Comparison of ENCODE assay signal across 28 mouse cellular contexts in the genomic region with DNA sequence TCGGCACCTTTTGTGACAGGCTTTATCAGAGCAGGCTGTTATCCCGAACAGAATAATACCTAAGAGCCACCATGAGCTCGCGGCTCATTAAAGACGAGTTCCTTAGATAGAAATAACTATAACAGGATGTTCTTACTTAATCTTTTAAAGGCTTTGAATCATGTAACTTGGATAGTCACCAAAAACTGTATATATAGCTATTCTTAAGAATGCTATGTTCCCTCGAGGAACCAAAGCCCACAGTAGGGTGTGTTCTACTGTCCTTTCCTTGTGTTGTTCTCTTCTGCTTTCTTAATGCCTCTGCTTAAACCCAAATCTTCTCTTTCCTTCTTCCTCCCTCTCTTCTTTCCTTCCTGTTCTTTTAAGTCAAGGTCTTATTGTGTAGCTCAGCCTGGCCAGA. TPM values are rescaled to one million over a fixed set of nuclear protein-coding genes. Genes with fewer than 3 reads are reported as not detected.
DNase-seq lines count a peak whose midpoint lies in the region; ATAC-seq and TF ChIP-seq lines count a peak whose summit lies in the region.
"Had no signal": no experiment of that assay in that cellular context is flagged by ENCODE, and none has a peak within 500 bp of the region (broad histone marks: within the 10 kb centered on the region; RNA-seq: fewer than 3 reads in every experiment).

No protein-coding gene starts in this region.

- H3K9ac ChIP-seq in hindbrain, postnatal 0 days (replicated peaks; ENCODE audit: low read length) = no peak overlapping the region
- H3K9ac ChIP-seq in kidney, embryonic 15.5 days = no peak overlapping the region
- H3K9ac ChIP-seq: embryonic facial prominence, embryonic 12.5 days; forebrain, embryonic 13.5 days; forebrain, embryonic 15.5 days; forebrain, postnatal 0 days had no signal

- no peaks in the 10 kb centered on the region for H3K36me3 ChIP-seq in testis, adult 2 months (ENCODE audit: control insufficient read depth, insufficient read depth, low read length)
- no peaks in the 10 kb centered on the region for H3K36me3 ChIP-seq in hindbrain, postnatal 0 days (ENCODE audit: insufficient read depth, low read length)
- H3K36me3 ChIP-seq in kidney, embryonic 15.5 days = no peaks in the 10 kb centered on the region
- H3K36me3 ChIP-seq: embryonic facial prominence, embryonic 10.5 days; embryonic facial prominence, embryonic 12.5 days; forebrain, embryonic 15.5 days; G1E had no signal

- no peak for TF ChIP-seq CTCF in left cerebral cortex, adult 2 months (IDR thresholded peaks at IDR 0.05)
- no peak for TF ChIP-seq CTCF in testis, adult 2 months (IDR thresholded peaks at IDR 0.05; ENCODE audit: control insufficient read depth, insufficient read depth, insufficient replicate concordance, low read depth, low read length)
- no peak for TF ChIP-seq CTCF in hindbrain, postnatal 0 days (IDR thresholded peaks at IDR 0.05; ENCODE audit: low read depth)

- 85% methylated on average over 6 of the region's 6 CpGs for WGBS in hindbrain, postnatal 0 days
- WGBS in kidney, embryonic 15.5 days = 78% methylated on average over 6 of the region's 6 CpGs

- H3K4me2 ChIP-seq in hindbrain, postnatal 0 days (ENCODE audit: low read depth, low read length) = no peak overlapping the region
- no peak overlapping the region for H3K4me2 ChIP-seq in kidney, embryonic 15.5 days
- H3K4me2 ChIP-seq: embryonic facial prominence, embryonic 12.5 days; forebrain, embryonic 13.5 days; forebrain, embryonic 15.5 days had no signal

- H3K4me3 ChIP-seq in left cerebral cortex, adult 2 months = no peak overlapping the region
- H3K4me3 ChIP-seq in testis, adult 2 months (ENCODE audit: control insufficient read depth, low read depth, low read length) = peak overlapping the region; percentile 31
- no peak overlapping the region for H3K4me3 ChIP-seq in hindbrain, postnatal 0 days (ENCODE audit: low read length)
- H3K4me3 ChIP-seq in kidney, embryonic 15.5 days (replicated peaks) = no peak overlapping the region
- H3K4me3 ChIP-seq: embryonic facial prominence, embryonic 10.5 days; embryonic facial prominence, embryonic 12.5 days; forebrain, embryonic 13.5 days; forebrain, embryonic 15.5 days had no signal

- no peak for ATAC-seq in hindbrain, postnatal 0 days
- ATAC-seq in kidney, embryonic 15.5 days (replicated peaks; ENCODE audit: low FRiP score) = no peak
- ATAC-seq: activated CD4-positive, CD25-positive, alpha-beta regulatory T cell, adult 4 months; CD4-positive, CD25-positive, alpha-beta regulatory T cell, adult 4 months; forebrain, embryonic 13.5 days; forebrain, embryonic 15.5 days; forebrain, postnatal 0 days; Patski had no signal

- peak overlapping the region; percentile 47 for H3K27ac ChIP-seq in left cerebral cortex, adult 2 months
- H3K27ac ChIP-seq in testis, adult 2 months (ENCODE audit: control insufficient read depth, insufficient read depth, low read depth, low read length) = no peak overlapping the region
- H3K27ac ChIP-seq in hindbrain, postnatal 0 days = no peak overlapping the region
- no peak overlapping the region for H3K27ac ChIP-seq in kidney, embryonic 15.5 days
- H3K27ac ChIP-seq: embryonic facial prominence, embryonic 10.5 days; embryonic facial prominence, embryonic 12.5 days; forebrain, embryonic 13.5 days; forebrain, embryonic 15.5 days had no signal

- no peaks in the 10 kb centered on the region for H3K27me3 ChIP-seq in testis, adult 2 months (ENCODE audit: control insufficient read depth, insufficient read depth, low read length)
- no peaks in the 10 kb centered on the region for H3K27me3 ChIP-seq in hindbrain, postnatal 0 days (ENCODE audit: insufficient read depth, low read length)
- H3K27me3 ChIP-seq in kidney, embryonic 15.5 days = no peaks in the 10 kb centered on the region
- H3K27me3 ChIP-seq: CH12.LX; embryonic facial prominence, embryonic 12.5 days; forebrain, embryonic 13.5 days; forebrain, embryonic 15.5 days had no signal

- H3K9me3 ChIP-seq in hindbrain, postnatal 0 days (ENCODE audit: low read length) = no peaks in the 10 kb centered on the region
- H3K9me3 ChIP-seq in kidney, embryonic 15.5 days (replicated peaks) = no peaks in the 10 kb centered on the region
- H3K9me3 ChIP-seq: embryonic facial prominence, embryonic 10.5 days; embryonic facial prominence, embryonic 12.5 days; forebrain, embryonic 13.5 days; forebrain, embryonic 15.5 days; G1E had no signal

- no peak for DNase-seq in left cerebral cortex, adult 2 months (ENCODE audit: extremely low spot score in 1 of 2, low spot score in 2 of 2)
- no peak for DNase-seq in left cerebral cortex, adult 8-10 months (ENCODE audit: low spot score in 2 of 2)
- no peak for DNase-seq in testis, postnatal 10 days (ENCODE audit: low spot score)
- DNase-seq in brain, adult 2 months (ENCODE audit: low read depth, low spot score) = peak; percentile 35
- DNase-seq in telencephalon, adult 2 months (ENCODE audit: low read depth, low spot score) = peak; percentile 54
- DNase-seq in hindbrain, postnatal 0 days (ENCODE audit: low spot score) = no peak
- DNase-seq: adrenal gland, adult 8-10 months; adrenal gland, postnatal 14 days; adrenal gland, postnatal 36 days; B cell, adult 2 months; cerebellum, adult 11 months; cerebellum, adult 18-20 months; cerebellum, adult 8-10 months; cerebellum, adult 9-11 months; cerebellum, postnatal 14 days; cerebellum, postnatal 36 days; forebrain, postnatal 0 days had no signal

- TF ChIP-seq POLR2A in testis, adult 2 months (IDR thresholded peaks at IDR 0.05; ENCODE audit: control insufficient read depth, low read depth, low read length) = no peak

- H3K4me1 ChIP-seq in testis, adult 2 months (ENCODE audit: control insufficient read depth, insufficient read depth, low read length) = no peaks in the 10 kb centered on the region; the same call in 1 of the 2 replicates
- H3K4me1 ChIP-seq in hindbrain, postnatal 0 days (ENCODE audit: insufficient read depth, low read length) = no peaks in the 10 kb centered on the region
- H3K4me1 ChIP-seq in kidney, embryonic 15.5 days = peaks cover 4% of the 10 kb centered on the region; the same call in 1 of the 2 replicates
- H3K4me1 ChIP-seq: embryonic facial prominence, embryonic 10.5 days; embryonic facial prominence, embryonic 12.5 days; forebrain, embryonic 13.5 days; forebrain, embryonic 15.5 days had no signal

- intact Hi-C loops in left cerebral cortex, adult 2 months (cut with DNase I) = loop anchor here (5.0 to 10.0 kb wide), 2 partner anchors 526 to 583 kb away; no protein-coding TSS in a partner anchor

RNA-seq across cellular contexts. Expression of a gene that starts 26.4 kb away (rescaled TPM):
- total RNA-seq in left cerebral cortex, adult 2 months (2021) = 10 to 100 TPM; 26.4 to 26.9 TPM
- total RNA-seq in left cerebral cortex, adult 8-10 months (2022) = 10 to 100 TPM; 24.2 to 26.9 (median 25.4) TPM
- polyA plus RNA-seq in testis, adult 2 months (2012; rRNA removed) = 3.4 and 3.6 TPM in 2 replicates
- 15.1 and 21.3 TPM in 2 replicates for total RNA-seq in hindbrain, postnatal 0 days (2014; rRNA removed)
- 21.1 and 25.0 TPM in 2 replicates for polyA plus RNA-seq in hindbrain, postnatal 0 days (2015; fragmentation: Nextera tagmentation; extraction: Ambion mirVana)
- polyA plus RNA-seq in kidney, embryonic 15.5 days (2015; fragmentation: Nextera tagmentation; extraction: Ambion mirVana) = 41.1 and 43.1 TPM in 2 replicates

RNA-seq across cellular contexts. Expression of a gene that starts 26.6 kb away (rescaled TPM):
- total RNA-seq in left cerebral cortex, adult 2 months (2021) = 10 to 100 TPM; 90.7 to 91.1 TPM
- total RNA-seq in left cerebral cortex, adult 8-10 months (2022) = 10 to 100 TPM; 84.5 to 88.7 (median 86.3) TPM
- polyA plus RNA-seq in testis, adult 2 months (2012; rRNA removed) = 13.5 and 14.4 TPM in 2 replicates
- 34.0 and 38.2 TPM in 2 replicates for total RNA-seq in hindbrain, postnatal 0 days (2014; rRNA removed)
- polyA plus RNA-seq in hindbrain, postnatal 0 days (2015; fragmentation: Nextera tagmentation; extraction: Ambion mirVana) = 32.3 and 33.7 TPM in 2 replicates
- 41.4 and 44.7 TPM in 2 replicates for polyA plus RNA-seq in kidney, embryonic 15.5 days (2015; fragmentation: Nextera tagmentation; extraction: Ambion mirVana)

RNA-seq across cellular contexts. Expression of a gene that starts 58.3 kb away (rescaled TPM):
- 10 to 100 TPM; 86.1 to 93.1 TPM for total RNA-seq in left cerebral cortex, adult 2 months (2021)
- 10 to 100 TPM; 67.0 to 85.4 (median 77.8) TPM for total RNA-seq in left cerebral cortex, adult 8-10 months (2022)
- 9.3 and 11.4 TPM in 2 replicates for polyA plus RNA-seq in testis, adult 2 months (2012; rRNA removed)
- 28.5 and 40.6 TPM in 2 replicates for total RNA-seq in hindbrain, postnatal 0 days (2014; rRNA removed)
- polyA plus RNA-seq in hindbrain, postnatal 0 days (2015; fragmentation: Nextera tagmentation; extraction: Ambion mirVana) = 15.4 and 15.9 TPM in 2 replicates
- polyA plus RNA-seq in kidney, embryonic 15.5 days (2015; fragmentation: Nextera tagmentation; extraction: Ambion mirVana) = 35.2 and 41.3 TPM in 2 replicates

Comparison
In these comparisons a context has a peak if more than half of its experiments do, and no peak if none do; other contexts are left out.
1. DNase-seq: peak in brain, adult 2 months (single experiment) and telencephalon, adult 2 months (single experiment); none in left cerebral cortex, adult 2 months (0 of 2), left cerebral cortex, adult 8-10 months (0 of 2), testis, postnatal 10 days (single experiment) and hindbrain, postnatal 0 days (single experiment).